Mouse (Mus musculus) liver, postnatal 0 days (tissue): Measurements from ENCODE around the gene 1600002K03Rik. TPM values are rescaled to one million over a fixed set of nuclear protein-coding genes. Genes with fewer than 3 reads are reported as not detected.

ENCODE experiments used
- ATAC-seq: fragments of 200-750 bp; cut with Nextera tagmentation; 2 replicates; pipeline ENCODE4 v1.8.0; 2017; ENCODE audit warnings: mild to moderate bottlenecking, moderate library complexity
- DNase-seq: peaks from one replicate; pipeline ENCODE4 v3.0.0-alpha.2; 2016
- H3K27ac ChIP-seq: fragments of 300-500 bp; sonication (generic); 2 replicates; pipeline ENCODE4 v1.5.1; 2014; ENCODE audit warnings: antibody characterized with exemption, moderate library complexity, mild to moderate bottlenecking, low read depth
- H3K27me3 ChIP-seq: fragments of 300-500 bp; sonication (generic); 2 replicates; pipeline ENCODE4 v1.6.1; 2014; ENCODE audit warnings: low read length, control low read depth, mixed read lengths; ENCODE audit not compliant: insufficient read depth
- H3K36me3 ChIP-seq: fragments of 300-500 bp; sonication (generic); replicated peaks from 2 replicates; pipeline ENCODE4 v1.6.1; 2014; ENCODE audit warnings: mild to moderate bottlenecking, control low read depth, low read length, moderate library complexity, mixed read lengths; ENCODE audit not compliant: insufficient read depth
- H3K4me1 ChIP-seq: fragments of 300-500 bp; sonication (generic); 2 replicates; pipeline ENCODE4 v1.6.1; 2014; ENCODE audit warnings: antibody characterized with exemption, mild to moderate bottlenecking, control low read depth; ENCODE audit not compliant: insufficient read depth
- H3K4me2 ChIP-seq: fragments of 300-500 bp; sonication (generic); 2 replicates; pipeline ENCODE4 v1.6.1; 2014; ENCODE audit warnings: low read depth, mild to moderate bottlenecking, low read length, moderate library complexity, mixed read lengths
- H3K4me3 ChIP-seq: fragments of 300-500 bp; sonication (generic); 2 replicates; pipeline ENCODE4 v1.5.1; 2014; ENCODE audit warnings: low read depth, low read length
- H3K9ac ChIP-seq: fragments of 300-500 bp; sonication (generic); replicated peaks from 2 replicates; pipeline ENCODE4 v1.6.1; 2014; ENCODE audit warnings: mild to moderate bottlenecking, moderate library complexity
- H3K9me3 ChIP-seq: fragments of 300-500 bp; sonication (generic); 2 replicates; pipeline ENCODE4 v1.6.1; 2016; ENCODE audit warnings: mild to moderate bottlenecking, control low read depth, low read length, mixed read lengths
- CTCF ChIP-seq: sonication (generic); IDR thresholded peaks from 2 replicates; pipeline ENCODE4 v1.5.1; 2016; ENCODE audit warnings: antibody characterized with exemption, low read depth
- EP300 ChIP-seq: IDR thresholded peaks from 2 replicates; pipeline ENCODE4 v1.6.1; 2016; ENCODE audit warnings: antibody characterized with exemption, low read depth, mild to moderate bottlenecking
- WGBS: fragments of 180-500 bp; shearing (Covaris S2); extraction: QIAGEN DNeasy Blood & Tissue Kit; methylation state at CpG from one replicate; pipeline ENCODE4 v1.1.7; 2014; ENCODE audit not compliant: insufficient replicate concordance; 5-methylcytosine and 5-hydroxymethylcytosine counted together
- polyA plus RNA-seq: library from polyadenylated mRNA; unstranded; fragments of >200 nt; fragmentation: Nextera tagmentation; extraction: Ambion mirVana; gene quantifications from 2 replicates; pipeline ENCODE4 v1.2.1, GENCODE M21; 2015

Gene 1600002K03Rik
- polyA plus RNA-seq, 1 experiment from 2014 or later, result 6.8 TPM

DNA sequence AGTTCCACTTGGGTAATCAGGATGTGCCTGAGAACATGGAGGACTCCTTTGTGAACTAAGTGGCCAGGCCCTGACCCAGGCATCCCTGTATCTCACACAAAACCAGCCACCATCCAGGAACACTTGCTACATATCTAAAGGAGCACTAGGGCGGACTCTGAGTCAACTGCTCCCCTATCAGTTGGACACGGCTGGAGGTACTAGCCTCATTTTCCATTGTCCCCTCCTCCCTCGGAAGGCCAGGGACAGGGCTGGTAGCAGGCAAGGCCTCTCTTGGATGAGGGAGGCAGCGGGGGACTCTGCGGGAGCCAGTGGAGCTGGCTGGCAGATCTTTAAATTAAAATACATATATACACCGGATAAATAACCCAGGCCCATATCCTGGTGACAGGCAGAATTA, 21.2 kb downstream of the 1600002K03Rik start:
- DNase-seq (no peak), ATAC-seq (no peak)
- H3K36me3 ChIP-seq, result no peaks in the 10 kb centered on the region
- no peak overlapping the region for H3K4me2 ChIP-seq
- H3K9me3 ChIP-seq, result no peaks in the 10 kb centered on the region
- TF ChIP-seq CTCF (no peak), EP300 (no peak)
- no peak overlapping the region for H3K27ac ChIP-seq
- peaks cover 7% of the 10 kb centered on the region; the same call in 1 of the 2 replicates for H3K4me1 ChIP-seq
- WGBS, result 77% methylated on average over 6 of the region's 6 CpGs
- H3K9ac ChIP-seq, result no peak overlapping the region
- no peak overlapping the region for H3K4me3 ChIP-seq
- H3K27me3 ChIP-seq, result peaks cover 46% of the 10 kb centered on the region

DNA sequence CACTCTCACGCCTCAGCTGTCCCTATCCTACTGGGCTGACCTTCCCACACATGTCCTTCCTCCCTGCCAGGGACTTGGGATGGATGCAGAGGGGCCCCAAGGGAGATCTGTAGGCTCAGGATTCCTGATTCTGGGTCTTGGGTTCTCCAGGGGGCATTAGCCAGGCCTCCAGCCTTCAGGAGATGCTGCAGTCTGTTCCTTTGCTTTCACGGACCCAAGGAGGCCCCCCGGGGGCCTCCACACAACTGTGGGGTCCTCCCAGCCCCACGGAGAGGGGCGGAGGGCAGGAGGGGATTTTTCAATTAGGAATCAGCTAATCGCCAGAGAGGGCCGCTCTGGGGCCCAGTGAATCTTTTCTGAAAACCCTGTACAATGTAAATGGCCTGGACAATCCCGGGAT, 21.7 kb downstream of the 1600002K03Rik start:
- WGBS, result 74% methylated on average over 8 of the region's 8 CpGs
- Histone ChIP-seq H3K4me3 (no peak overlapping the region), H3K27ac (no peak overlapping the region), H3K4me1 (peaks cover 7% of the 10 kb centered on the region; the same call in 1 of the 2 replicates), H3K9ac (no peak overlapping the region), H3K27me3 (peaks cover 41% of the 10 kb centered on the region), H3K36me3 (no peaks in the 10 kb centered on the region), H3K9me3 (no peaks in the 10 kb centered on the region), H3K4me2 (no peak overlapping the region)
- DNase-seq, result no peak
- no peak for ATAC-seq
- no peak for TF ChIP-seq EP300
- no peak for TF ChIP-seq CTCF

DNA sequence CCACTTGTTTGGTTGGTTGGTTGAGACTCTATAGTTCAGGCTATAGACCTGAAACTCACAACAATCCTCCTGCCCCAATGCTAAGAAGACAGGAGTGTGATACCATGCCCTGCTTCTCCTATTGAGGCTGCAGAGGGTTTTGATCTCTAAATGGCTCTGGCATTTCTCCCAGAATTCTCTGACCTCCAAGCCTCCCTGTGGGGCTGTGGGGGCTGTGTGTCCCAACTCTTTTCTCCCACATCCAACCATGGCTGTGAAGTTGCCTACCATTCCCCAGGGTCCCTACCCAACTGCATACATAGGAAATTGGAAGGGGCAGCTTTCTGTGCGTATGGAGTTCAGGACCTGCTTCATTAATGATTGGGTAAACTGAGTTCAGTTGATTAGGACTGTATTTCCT, 23.4 kb downstream of the 1600002K03Rik start:
- no peak for TF ChIP-seq CTCF
- TF ChIP-seq EP300, result no peak
- Histone ChIP-seq H3K4me2 (no peak overlapping the region), H3K4me3 (no peak overlapping the region), H3K9me3 (no peaks in the 10 kb centered on the region), H3K9ac (no peak overlapping the region), H3K4me1 (no peaks in the 10 kb centered on the region), H3K36me3 (no peaks in the 10 kb centered on the region), H3K27me3 (peaks cover 24% of the 10 kb centered on the region), H3K27ac (no peak overlapping the region)
- no peak for ATAC-seq
- DNase-seq, result no peak
- 87% methylated on average over 1 of the region's 1 CpGs for WGBS

DNA sequence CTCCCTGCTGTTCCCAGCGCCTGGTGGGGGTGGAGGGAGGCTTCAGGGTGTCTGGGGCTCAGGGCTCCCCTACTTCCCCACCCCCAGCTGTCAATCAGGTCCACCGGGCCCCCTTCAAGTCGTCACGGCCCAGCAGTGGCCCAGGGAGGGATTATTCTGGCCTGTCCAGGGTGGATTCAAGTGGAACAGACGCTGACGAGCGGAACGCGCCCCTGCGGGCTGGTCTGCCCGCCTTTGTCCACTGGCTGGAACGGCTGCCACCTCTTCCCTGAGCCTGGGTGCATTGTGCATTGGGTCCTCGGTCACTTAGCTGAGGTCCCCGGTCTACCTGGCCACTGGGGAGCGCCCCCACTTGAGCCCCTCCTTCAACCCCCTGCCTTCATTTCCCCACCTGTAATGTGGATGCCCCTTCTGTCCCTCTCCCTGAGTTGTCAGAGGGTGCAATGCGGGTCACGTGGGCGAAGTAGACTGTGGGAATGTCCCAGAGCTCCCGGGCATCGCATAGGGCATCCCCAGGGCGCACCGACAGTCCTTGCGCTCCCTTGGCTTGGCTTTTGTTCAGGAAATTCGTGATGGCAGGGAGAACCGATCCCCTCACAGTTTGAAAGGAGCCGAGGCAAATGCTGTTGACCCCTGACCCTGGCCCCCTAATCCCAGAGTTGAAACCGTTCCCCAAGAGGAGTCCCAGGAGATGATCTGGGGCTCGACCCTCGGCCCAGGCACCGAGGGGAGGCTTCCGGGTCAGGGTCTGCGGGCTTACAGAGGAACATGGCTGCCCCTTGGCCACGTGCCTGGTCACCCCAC, 24.2 kb downstream of the 1600002K03Rik start:
- H3K27me3 ChIP-seq, result peaks cover 16% of the 10 kb centered on the region
- no peak overlapping the region for H3K9ac ChIP-seq
- TF ChIP-seq EP300, result no peak
- TF ChIP-seq CTCF, result no peak
- no peak overlapping the region for H3K4me3 ChIP-seq
- H3K4me1 ChIP-seq, result no peaks in the 10 kb centered on the region
- ATAC-seq (no peak), DNase-seq (no peak)
- WGBS, result 78% methylated on average over 33 of the region's 33 CpGs
- H3K36me3 ChIP-seq, result no peaks in the 10 kb centered on the region
- no peak overlapping the region for H3K27ac ChIP-seq
- H3K9me3 ChIP-seq, result no peaks in the 10 kb centered on the region
- H3K4me2 ChIP-seq, result no peak overlapping the region

DNA sequence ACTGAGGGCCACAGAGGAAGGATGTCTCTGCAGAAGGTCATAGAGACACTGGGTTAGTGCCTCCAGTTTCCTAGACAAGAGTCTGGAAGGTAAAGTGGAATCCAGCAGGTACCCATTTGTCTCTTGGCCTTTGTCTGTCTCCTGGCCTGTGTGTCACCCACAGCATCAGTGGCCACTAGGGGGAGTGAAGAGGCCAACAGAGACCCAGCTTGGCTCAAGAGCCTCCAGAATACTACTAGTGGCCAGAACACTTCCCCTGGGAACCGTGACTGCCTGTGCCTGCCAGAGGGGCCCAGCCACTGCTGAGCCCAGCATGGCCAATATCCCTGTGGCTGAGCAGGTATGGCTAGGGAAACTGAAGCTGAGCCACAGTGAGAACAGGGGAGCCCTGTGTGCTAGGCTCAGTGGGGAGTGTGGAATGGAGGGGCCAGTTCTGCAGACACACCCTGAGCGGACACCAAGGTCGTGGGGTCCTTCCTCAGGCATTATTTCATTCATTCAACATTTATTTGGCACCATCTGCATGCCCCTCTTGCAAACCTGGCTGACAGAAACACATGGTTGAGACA, 26.8 kb downstream of the 1600002K03Rik start:
- Histone ChIP-seq H3K9ac (no peak overlapping the region), H3K4me2 (no peak overlapping the region), H3K27ac (no peak overlapping the region), H3K4me1 (no peaks in the 10 kb centered on the region), H3K27me3 (0 out of 2 replicates have a peak, but pooled peaks cover 5% of the 10 kb centered on the region), H3K4me3 (no peak overlapping the region), H3K9me3 (no peaks in the 10 kb centered on the region), H3K36me3 (no peaks in the 10 kb centered on the region)
- ATAC-seq (peak; percentile 79), DNase-seq (peak; percentile 85)
- peak; percentile 94 for TF ChIP-seq CTCF
- TF ChIP-seq EP300, result no peak
- 43% methylated on average over 3 of the region's 3 CpGs for WGBS

DNA sequence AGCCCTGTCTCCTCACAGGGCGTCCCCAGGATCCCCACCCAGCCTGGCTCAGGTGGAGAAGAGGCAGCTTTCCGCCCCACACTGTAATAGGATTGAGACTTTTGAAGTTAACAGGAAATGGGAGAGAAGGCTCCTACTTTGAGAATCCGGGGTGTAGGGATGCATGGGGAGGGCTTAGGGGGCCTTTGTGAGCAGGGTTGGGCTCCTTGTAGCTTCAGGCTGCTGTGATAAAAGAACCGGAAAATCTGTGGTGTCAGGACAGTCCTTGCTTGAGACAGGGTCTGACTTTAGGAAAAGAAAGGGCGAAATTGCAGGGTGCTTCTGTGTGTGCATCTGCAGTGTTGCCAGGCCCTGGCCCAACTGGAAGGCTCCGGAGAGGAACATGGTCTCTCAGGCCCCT, 27.7 kb downstream of the 1600002K03Rik start:
- 75% methylated on average over 6 of the region's 6 CpGs for WGBS
- H3K27me3 ChIP-seq, result 0 out of 2 replicates have a peak, but pooled peaks cover 5% of the 10 kb centered on the region
- no peaks in the 10 kb centered on the region for H3K4me1 ChIP-seq

More for the DNA sequence above, 27.7 kb downstream of the 1600002K03Rik start:
- H3K36me3 ChIP-seq, result no peaks in the 10 kb centered on the region
- ATAC-seq (no peak), DNase-seq (no peak)
- TF ChIP-seq EP300 (no peak), CTCF (no peak)
- H3K4me2 ChIP-seq, result no peak overlapping the region
- H3K4me3 ChIP-seq, result no peak overlapping the region
- no peak overlapping the region for H3K27ac ChIP-seq
- H3K9ac ChIP-seq, result no peak overlapping the region
- no peaks in the 10 kb centered on the region for H3K9me3 ChIP-seq
